Mouse (Mus musculus) ovary, postnatal 14 days (tissue): ENCODE measurements around the gene Ngfr.
A peak's percentile ranks its signal among the peaks of the same experiment; 100 is the strongest.

Experiments
- DNase-seq: peaks from one replicate; pipeline ENCODE4 v3.0.0; 2022; ENCODE audit warnings: low spot score

The Ngfr gene

GRCm38 (mm10) chr11:95595438-95596149, 8.1 kb upstream of the Ngfr start:
- no peak for DNase-seq

DNA sequence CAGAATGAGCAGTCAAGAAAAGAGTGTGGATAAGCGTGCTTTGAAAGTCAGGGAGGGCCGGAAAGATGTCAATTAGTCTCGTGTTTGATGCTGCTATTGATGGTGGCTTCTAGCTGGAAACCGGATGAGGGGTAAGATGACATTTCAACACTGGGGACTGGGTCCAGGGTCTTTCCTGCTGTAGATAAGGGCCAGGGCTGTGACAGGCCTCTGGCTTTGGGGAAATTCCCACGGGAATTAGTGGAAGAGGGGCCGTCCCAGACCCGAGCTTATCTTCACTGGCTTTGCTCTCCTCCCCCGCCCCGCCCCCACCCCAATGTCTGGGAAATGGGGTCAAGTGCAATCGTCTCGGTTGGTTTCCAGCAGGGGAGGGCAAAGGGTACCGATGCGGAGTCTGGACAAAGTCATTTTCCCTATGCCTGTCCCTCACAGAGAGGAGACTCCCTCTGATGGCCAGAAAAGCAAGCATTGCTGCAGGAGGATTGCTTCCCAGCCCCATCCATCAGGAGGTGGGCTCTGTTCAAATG, 7.2 kb upstream of the Ngfr start:
- DNase-seq = no peak

DNA sequence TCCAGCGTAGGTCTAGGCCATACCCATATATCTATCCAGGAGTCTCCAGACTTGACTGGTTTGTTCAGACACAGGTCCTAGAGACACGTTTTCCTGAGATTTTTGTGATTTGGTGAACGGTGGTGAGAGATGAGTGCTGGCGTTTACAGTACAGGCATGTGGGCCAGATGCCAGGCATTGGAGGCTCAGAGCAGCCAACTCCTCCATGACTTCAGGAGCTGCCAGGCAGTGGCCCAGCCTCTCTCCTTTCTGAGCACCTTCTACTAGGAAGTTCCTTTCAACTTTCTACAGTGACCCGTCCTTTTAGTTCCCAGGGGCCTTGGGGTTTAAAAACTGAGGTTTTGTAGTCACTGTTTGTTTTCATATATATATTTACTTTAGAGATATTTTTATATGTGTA, 6.0 kb upstream of the Ngfr start:
- DNase-seq = no peak

- no peak for DNase-seq
These were observed 5.2 kb upstream of the Ngfr start for GRCm38 (mm10) chr11:95592691-95593090.

- DNase-seq = no peak
These were observed 1.7 kb upstream of the Ngfr start for GRCm38 (mm10) chr11:95589195-95589594.

- no peak for DNase-seq
These were observed 648 bp downstream of the Ngfr start for GRCm38 (mm10) chr11:95586751-95587422.

GRCm38 (mm10) chr11:95586184-95586583, 1.4 kb downstream of the Ngfr start:
- DNase-seq = peak; percentile 89

- no peak for DNase-seq
These were observed 1.9 kb downstream of the Ngfr start for GRCm38 (mm10) chr11:95585684-95586083.

GRCm38 (mm10) chr11:95585281-95585680, 2.3 kb downstream of the Ngfr start:
- no peak for DNase-seq

DNA sequence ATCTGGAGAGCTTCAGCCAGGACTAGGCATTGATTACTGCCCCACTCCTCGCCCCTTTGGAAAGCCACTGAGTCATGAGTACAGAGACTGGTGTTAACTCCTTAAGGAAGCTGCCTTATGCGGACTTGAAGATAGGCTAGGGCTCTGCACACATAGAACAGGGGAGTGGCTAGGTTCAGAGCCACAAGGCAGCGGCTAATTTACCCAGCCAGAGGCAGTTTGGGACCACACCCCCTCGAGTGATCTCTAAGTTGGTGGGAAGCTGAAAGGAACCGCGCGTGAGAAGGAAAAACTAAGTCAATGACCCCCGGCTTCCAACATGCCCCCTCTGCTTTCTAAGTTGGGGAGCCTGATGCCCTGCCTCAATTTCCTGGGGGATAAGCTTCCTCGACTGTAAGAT, 2.9 kb downstream of the Ngfr start:
- DNase-seq = no peak

- DNase-seq = no peak
These were observed 4.1 kb downstream of the Ngfr start for GRCm38 (mm10) chr11:95583396-95583795.

DNA sequence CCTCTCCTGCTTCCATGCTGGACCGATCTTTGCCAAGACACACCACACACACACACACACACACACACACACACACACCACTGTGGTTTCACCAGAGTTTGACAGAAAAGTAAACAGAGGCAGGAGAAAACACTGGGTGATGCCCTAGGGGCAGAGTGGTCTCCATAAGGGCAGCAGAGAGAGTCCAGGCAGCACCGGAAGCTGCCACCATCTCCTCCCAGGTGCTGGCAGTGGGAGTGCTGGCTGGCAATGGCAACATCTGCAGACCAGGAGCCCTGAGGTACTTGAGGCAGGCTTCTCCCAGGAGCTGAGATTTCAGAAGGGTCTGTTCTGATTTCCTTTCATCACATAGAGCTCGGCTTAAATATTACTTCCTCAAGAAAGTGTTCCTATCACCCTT, 5.3 kb downstream of the Ngfr start:
- no peak for DNase-seq

- no peak for DNase-seq
These were observed 8.1 kb downstream of the Ngfr start for GRCm38 (mm10) chr11:95579455-95579854.

DNA sequence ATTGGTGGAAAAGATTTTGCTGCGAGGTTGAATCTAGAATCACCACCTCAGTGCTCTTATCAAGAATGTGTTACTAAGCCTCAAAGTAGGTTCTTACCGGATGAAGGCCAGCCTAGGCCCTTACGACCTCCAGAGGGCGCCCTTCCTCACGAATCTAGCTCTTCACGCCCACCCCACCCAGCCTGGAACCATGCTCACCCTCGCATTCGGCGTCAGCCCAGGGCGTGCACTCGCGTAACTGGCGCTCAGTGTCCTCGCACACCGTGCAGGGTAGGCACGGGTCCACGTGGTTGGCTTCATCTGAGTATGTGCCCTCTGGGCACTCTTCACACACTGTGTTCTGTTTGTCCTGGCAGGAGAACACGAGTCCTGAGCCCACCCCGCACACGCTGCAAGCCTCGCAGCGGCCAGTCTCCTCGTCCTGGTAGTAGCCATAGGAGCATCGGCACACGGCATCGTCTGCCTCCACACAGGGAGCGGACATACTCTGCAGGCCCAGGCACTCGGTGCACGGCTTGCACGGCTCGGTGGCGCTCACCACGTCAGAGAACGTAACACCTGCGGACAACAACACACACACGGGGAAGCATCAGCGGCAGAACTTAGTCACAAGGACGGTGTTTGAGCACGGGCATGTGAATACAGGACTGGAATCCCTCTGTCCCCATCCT, 9.6 kb downstream of the Ngfr start:
- DNase-seq = no peak

GRCm38 (mm10) chr11:95576299-95576698, 11.2 kb downstream of the Ngfr start:
- no peak for DNase-seq

- DNase-seq = no peak
These were observed 11.7 kb downstream of the Ngfr start for GRCm38 (mm10) chr11:95575791-95576190.

GRCm38 (mm10) chr11:95574786-95575334, 12.7 kb downstream of the Ngfr start:
- DNase-seq = no peak

DNA sequence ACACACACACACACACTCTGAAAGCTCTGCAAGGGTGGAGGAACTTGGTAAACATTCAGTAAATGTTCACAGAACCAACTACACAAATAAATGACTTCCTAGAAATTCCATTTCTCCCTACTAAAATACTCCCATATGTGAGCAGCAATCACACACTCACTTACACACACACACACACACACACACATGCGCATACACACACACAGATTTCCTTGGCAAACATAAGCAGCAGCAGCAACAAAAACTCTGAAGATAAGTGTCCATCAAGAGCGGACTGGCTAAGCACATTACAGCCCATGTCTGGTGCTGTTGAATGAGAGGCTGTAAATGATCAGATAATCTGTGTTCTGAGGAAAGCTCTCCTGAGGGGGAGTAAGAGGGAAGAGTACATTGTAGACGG, 15.3 kb downstream of the Ngfr start:
- no peak for DNase-seq

- DNase-seq = no peak
These were observed 15.8 kb downstream of the Ngfr start for GRCm38 (mm10) chr11:95571755-95572154.

- no peak for DNase-seq
These were observed 16.5 kb downstream of the Ngfr start for GRCm38 (mm10) chr11:95570827-95571619.

- no peak for DNase-seq
These were observed 17.6 kb downstream of the Ngfr start for GRCm38 (mm10) chr11:95569908-95570307.
